Mouse (Mus musculus) embryonic facial prominence, embryonic 15.5 days (tissue): ENCODE results near the gene Maf. TPM values are rescaled to one million over a fixed set of nuclear protein-coding genes. Genes with fewer than 3 reads are reported as not detected.

ENCODE experiments used
- ATAC-seq: fragments of 200-750 bp; cut with Nextera tagmentation; 2 replicates; pipeline ENCODE4 v1.8.0; 2017; ENCODE audit warnings: low read depth, moderate TSS enrichment; ENCODE audit not compliant: insufficient number of reproducible peaks, low FRiP score, low TSS enrichment
- H3K27ac ChIP-seq: fragments of 300-500 bp; sonication (generic); replicated peaks from 2 replicates; pipeline ENCODE4 v1.5.1; 2015; ENCODE audit warnings: mild to moderate bottlenecking, inconsistent platforms
- H3K27me3 ChIP-seq: fragments of 300-500 bp; sonication (generic); 2 replicates; pipeline ENCODE4 v1.6.1; 2015; ENCODE audit warnings: inconsistent platforms
- H3K36me3 ChIP-seq: fragments of 300-500 bp; sonication (generic); 2 replicates; pipeline ENCODE4 v1.6.1; 2015; ENCODE audit warnings: mild to moderate bottlenecking, inconsistent platforms
- H3K4me1 ChIP-seq: fragments of 300-500 bp; sonication (generic); 2 replicates; pipeline ENCODE4 v1.6.1; 2015; ENCODE audit warnings: inconsistent platforms
- H3K4me2 ChIP-seq: fragments of 300-500 bp; sonication (generic); replicated peaks from 2 replicates; pipeline ENCODE4 v1.6.1; 2015; ENCODE audit warnings: mild to moderate bottlenecking, inconsistent platforms
- H3K4me3 ChIP-seq: fragments of 300-500 bp; sonication (generic); replicated peaks from 2 replicates; pipeline ENCODE4 v1.5.1; 2015; ENCODE audit warnings: mild to moderate bottlenecking, inconsistent platforms
- H3K9ac ChIP-seq: fragments of 300-500 bp; sonication (generic); 2 replicates; pipeline ENCODE4 v1.6.1; 2015; ENCODE audit warnings: inconsistent platforms
- H3K9me3 ChIP-seq: fragments of 300-500 bp; sonication (generic); replicated peaks from 2 replicates; pipeline ENCODE4 v1.6.1; 2016; ENCODE audit warnings: inconsistent platforms
- WGBS: fragments of 180-500 bp; shearing (Covaris S2); methylation state at CpG from one replicate; pipeline ENCODE4 v1.1.7; 2015; 5-methylcytosine and 5-hydroxymethylcytosine counted together
- polyA plus RNA-seq: library from polyadenylated mRNA; unstranded; fragments of >200 nt; fragmentation: Nextera tagmentation; extraction: Ambion mirVana; gene quantifications from 2 replicates; pipeline ENCODE4 v1.2.1, GENCODE M21; 2015

Maf gene
- polyA plus RNA-seq: 9.4 and 10.1 TPM in 2 replicates

DNA sequence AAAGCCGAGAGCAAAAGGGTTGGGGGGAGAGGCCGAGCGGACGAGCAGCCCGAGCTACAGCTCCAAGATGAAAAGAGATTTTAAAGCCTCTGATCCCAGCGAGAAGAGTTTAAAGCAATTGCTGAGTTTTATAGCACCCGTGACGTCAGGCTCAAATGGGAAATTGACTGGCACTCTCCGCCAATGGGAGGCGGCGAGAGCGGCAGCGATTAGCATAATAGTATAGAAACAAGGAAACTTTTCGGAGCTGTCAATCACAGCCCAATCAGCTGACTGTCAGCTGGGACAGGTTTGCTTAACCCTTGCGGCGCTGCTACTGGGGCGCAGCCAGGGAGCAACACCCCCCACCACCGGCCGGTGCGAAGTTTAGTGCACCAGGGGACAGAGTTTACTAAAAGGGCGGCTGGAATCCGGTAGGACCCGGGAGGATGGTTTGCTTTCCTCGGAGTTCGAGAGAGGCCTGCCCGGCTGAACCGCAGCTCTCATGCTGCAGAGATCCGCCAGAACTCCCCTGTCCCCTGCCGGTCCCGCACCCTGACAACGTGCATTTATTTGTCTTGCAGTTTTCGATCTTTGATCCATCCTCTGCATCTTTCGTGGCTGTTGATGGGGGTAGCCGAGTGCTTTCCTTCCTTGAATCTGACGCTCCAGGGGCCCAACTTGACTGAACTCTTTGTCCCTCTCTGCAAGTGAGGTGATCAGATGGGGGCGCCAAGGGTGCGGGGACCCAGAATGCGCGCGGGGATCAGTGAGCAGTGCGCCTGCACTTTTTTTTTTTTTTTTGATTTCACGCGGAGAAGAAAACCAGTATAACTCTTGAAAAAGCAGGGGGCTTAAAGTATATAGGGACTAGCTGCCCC, at the start of gene Maf:
TSS of gene Maf (minus strand) at position 64 of the 860 bp plus-strand sequence.
- ATAC-seq: peak; percentile 81
- Histone ChIP-seq H3K4me2 (peak within 1 kb of the TSS; percentile 80), H3K4me3 (peak within 1 kb of the TSS; percentile 75), H3K9ac (peak within 1 kb of the TSS; percentile 69), H3K9me3 (no peaks in the 10 kb centered on the region), H3K27ac (peak within 1 kb of the TSS; percentile 96), H3K4me1 (peaks cover 25% of the 10 kb centered on the region), H3K36me3 (no peaks in the 10 kb centered on the region), H3K27me3 (0 out of 2 replicates have a peak, but pooled peaks cover 6% of the 10 kb centered on the region)
- under 1% methylated on average over 43 of the region's 43 CpGs for WGBS

GRCm38 (mm10) chr8:115756965-115757364, 49.4 kb upstream of the Maf start:
- 0 out of 2 replicates have a peak, but pooled peaks cover 16% of the 10 kb centered on the region for H3K4me1 ChIP-seq
- no peak overlapping the region for H3K9ac ChIP-seq
- H3K4me3 ChIP-seq: no peak overlapping the region
- no peak overlapping the region for H3K27ac ChIP-seq
- no peaks in the 10 kb centered on the region for H3K36me3 ChIP-seq
- H3K4me2 ChIP-seq: no peak overlapping the region
- no peaks in the 10 kb centered on the region for H3K9me3 ChIP-seq
- no peaks in the 10 kb centered on the region for H3K27me3 ChIP-seq
- no peak for ATAC-seq
- WGBS: 39% methylated on average over 3 of the region's 3 CpGs

GRCm38 (mm10) chr8:115756027-115756426, 48.4 kb upstream of the Maf start:
- WGBS: 72% methylated on average over 2 of the region's 2 CpGs
- Histone ChIP-seq H3K27me3 (no peaks in the 10 kb centered on the region), H3K9me3 (no peaks in the 10 kb centered on the region)

DNA sequence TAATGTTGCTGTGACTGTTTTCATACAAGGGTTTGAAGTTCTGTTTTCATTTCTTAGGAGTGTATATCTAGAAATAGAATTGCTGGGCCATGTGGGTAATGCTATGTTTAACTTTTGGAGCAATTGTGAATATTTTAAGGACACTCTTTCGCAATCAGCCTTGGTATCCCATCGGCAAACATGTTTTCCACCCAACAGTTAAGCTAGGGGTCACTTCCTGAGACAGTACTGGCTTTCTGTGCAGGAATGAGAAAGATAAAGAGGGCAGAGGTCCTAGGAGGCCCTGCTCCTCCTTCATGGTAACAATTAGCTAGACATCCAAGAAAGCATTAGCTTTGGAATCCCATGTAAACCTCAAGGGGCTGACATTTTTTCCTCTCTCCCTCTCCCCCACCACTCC, 47.1 kb upstream of the Maf start:
- Histone ChIP-seq H3K9ac (no peak overlapping the region), H3K36me3 (no peaks in the 10 kb centered on the region), H3K4me2 (no peak overlapping the region), H3K27ac (no peak overlapping the region), H3K9me3 (no peaks in the 10 kb centered on the region), H3K4me3 (no peak overlapping the region), H3K27me3 (no peaks in the 10 kb centered on the region), H3K4me1 (0 out of 2 replicates have a peak, but pooled peaks cover 16% of the 10 kb centered on the region)
- 40% methylated on average over 2 of the region's 2 CpGs for WGBS
- no peak for ATAC-seq

More at GRCm38 (mm10) chr8:115756027-115756426, 48.4 kb upstream of the Maf start:
- H3K4me3 ChIP-seq: no peak overlapping the region
- no peaks in the 10 kb centered on the region for H3K36me3 ChIP-seq
- ATAC-seq: no peak
- H3K9ac ChIP-seq: no peak overlapping the region
- no peak overlapping the region for H3K4me2 ChIP-seq
- 0 out of 2 replicates have a peak, but pooled peaks cover 16% of the 10 kb centered on the region for H3K4me1 ChIP-seq
- no peak overlapping the region for H3K27ac ChIP-seq

- Histone ChIP-seq H3K27ac (no peak overlapping the region), H3K36me3 (no peaks in the 10 kb centered on the region), H3K9ac (no peak overlapping the region), H3K4me1 (0 out of 2 replicates have a peak, but pooled peaks cover 16% of the 10 kb centered on the region), H3K9me3 (no peaks in the 10 kb centered on the region), H3K4me2 (no peak overlapping the region), H3K4me3 (no peak overlapping the region), H3K27me3 (no peaks in the 10 kb centered on the region)
- no peak for ATAC-seq
- WGBS: 53% methylated on average over 8 of the region's 8 CpGs
Observed at GRCm38 (mm10) chr8:115753801-115754200, 46.2 kb upstream of the Maf start.

GRCm38 (mm10) chr8:115747426-115747825, 39.8 kb upstream of the Maf start:
- Histone ChIP-seq H3K27ac (no peak overlapping the region), H3K4me1 (no peaks in the 10 kb centered on the region), H3K27me3 (no peaks in the 10 kb centered on the region), H3K9me3 (no peaks in the 10 kb centered on the region), H3K4me2 (no peak overlapping the region), H3K36me3 (no peaks in the 10 kb centered on the region), H3K4me3 (no peak overlapping the region), H3K9ac (no peak overlapping the region)
- no peak for ATAC-seq
- WGBS: 77% methylated on average over 10 of the region's 10 CpGs

GRCm38 (mm10) chr8:115745648-115746047, 38.1 kb upstream of the Maf start:
- H3K4me3 ChIP-seq: no peak overlapping the region
- H3K9me3 ChIP-seq: no peaks in the 10 kb centered on the region
- H3K9ac ChIP-seq: no peak overlapping the region
- H3K27me3 ChIP-seq: no peaks in the 10 kb centered on the region
- 53% methylated on average over 2 of the region's 2 CpGs for WGBS
- no peak overlapping the region for H3K4me2 ChIP-seq
- no peak overlapping the region for H3K27ac ChIP-seq
- H3K4me1 ChIP-seq: no peaks in the 10 kb centered on the region
- no peak for ATAC-seq
- no peaks in the 10 kb centered on the region for H3K36me3 ChIP-seq

- H3K36me3 ChIP-seq: no peaks in the 10 kb centered on the region
- H3K4me1 ChIP-seq: no peaks in the 10 kb centered on the region
- 67% methylated on average over 2 of the region's 2 CpGs for WGBS
- H3K9ac ChIP-seq: no peak overlapping the region
- H3K27me3 ChIP-seq: no peaks in the 10 kb centered on the region
- no peak for ATAC-seq
- H3K9me3 ChIP-seq: no peaks in the 10 kb centered on the region
- H3K4me3 ChIP-seq: no peak overlapping the region
- H3K27ac ChIP-seq: no peak overlapping the region
- no peak overlapping the region for H3K4me2 ChIP-seq
Observed at GRCm38 (mm10) chr8:115743441-115743840, 35.8 kb upstream of the Maf start.

DNA sequence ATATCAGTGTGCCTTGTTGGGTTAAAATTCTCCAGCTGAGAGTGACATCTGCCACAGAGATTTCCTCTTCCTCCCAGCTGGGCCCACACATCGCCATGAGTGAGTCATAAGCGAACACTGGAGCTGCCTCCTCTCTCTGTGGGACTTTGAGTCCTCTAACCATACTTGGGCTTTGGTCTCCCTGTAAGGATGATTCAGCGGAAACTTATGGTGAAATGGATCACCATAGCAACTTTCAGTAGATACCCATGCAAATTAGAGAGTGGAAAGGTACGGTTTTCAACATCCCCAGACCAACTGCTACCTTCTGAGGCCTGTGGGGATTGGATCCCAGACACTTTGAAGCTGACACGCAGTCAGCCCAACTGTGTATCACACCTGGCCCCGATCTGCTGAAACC, 35.1 kb upstream of the Maf start:
- Histone ChIP-seq H3K4me2 (no peak overlapping the region), H3K4me3 (no peak overlapping the region), H3K27ac (no peak overlapping the region), H3K9ac (no peak overlapping the region), H3K9me3 (no peaks in the 10 kb centered on the region), H3K4me1 (no peaks in the 10 kb centered on the region), H3K36me3 (no peaks in the 10 kb centered on the region), H3K27me3 (no peaks in the 10 kb centered on the region)
- 89% methylated on average over 6 of the region's 6 CpGs for WGBS
- no peak for ATAC-seq

DNA sequence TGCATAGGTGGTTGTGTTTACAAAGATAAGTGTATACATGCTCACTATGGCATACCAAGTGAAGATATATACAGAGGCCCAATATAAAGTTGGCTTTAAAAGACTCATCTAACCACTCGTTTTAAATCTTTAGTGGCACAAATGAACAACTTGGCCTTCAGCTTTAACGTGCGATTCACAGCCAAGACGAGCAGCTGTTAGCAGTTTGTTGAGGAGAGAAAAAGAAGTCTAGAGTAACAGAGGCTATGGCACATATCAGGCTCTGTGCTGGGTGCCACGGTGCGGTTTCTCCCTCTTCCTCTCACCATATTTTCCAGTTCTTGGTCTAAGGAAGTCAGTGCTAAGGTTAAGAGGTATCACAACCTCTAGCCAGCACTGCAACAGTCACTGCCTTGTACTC, 34.4 kb upstream of the Maf start:
- Histone ChIP-seq H3K4me2 (no peak overlapping the region), H3K9me3 (no peaks in the 10 kb centered on the region), H3K27me3 (no peaks in the 10 kb centered on the region), H3K27ac (no peak overlapping the region), H3K4me1 (no peaks in the 10 kb centered on the region), H3K36me3 (no peaks in the 10 kb centered on the region), H3K4me3 (no peak overlapping the region), H3K9ac (no peak overlapping the region)
- ATAC-seq: no peak
- WGBS: 73% methylated on average over 6 of the region's 6 CpGs

DNA sequence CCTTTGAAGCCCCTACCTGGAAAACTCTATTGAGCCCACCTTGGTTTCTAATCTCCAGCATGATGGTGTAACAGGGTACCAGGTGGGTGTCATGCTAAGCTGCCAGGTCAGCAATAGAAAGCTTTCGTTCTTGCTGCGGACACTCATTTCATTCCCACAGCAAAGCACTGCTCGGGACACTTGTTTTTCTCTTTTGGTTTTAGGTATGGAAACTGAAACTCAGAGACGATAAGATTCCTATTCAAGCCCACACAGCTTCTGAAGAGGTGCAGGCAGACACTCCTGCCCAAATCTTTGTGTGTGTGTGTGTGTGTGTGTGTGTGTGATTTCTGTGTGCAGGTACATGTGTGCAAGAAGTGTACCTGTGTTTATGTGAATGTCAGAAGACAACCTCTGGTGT, 32.2 kb upstream of the Maf start:
- Histone ChIP-seq H3K27me3 (no peaks in the 10 kb centered on the region), H3K9me3 (no peaks in the 10 kb centered on the region), H3K9ac (no peak overlapping the region), H3K4me3 (no peak overlapping the region), H3K4me1 (no peaks in the 10 kb centered on the region), H3K27ac (no peak overlapping the region), H3K36me3 (no peaks in the 10 kb centered on the region), H3K4me2 (no peak overlapping the region)
- no peak for ATAC-seq
- 90% methylated on average over 4 of the region's 4 CpGs for WGBS

- WGBS: 58% methylated on average over 6 of the region's 6 CpGs
- ATAC-seq: no peak
Observed at GRCm38 (mm10) chr8:115732401-115732800, 24.8 kb upstream of the Maf start.

More at GRCm38 (mm10) chr8:115732401-115732800, 24.8 kb upstream of the Maf start:
- Histone ChIP-seq H3K27me3 (no peaks in the 10 kb centered on the region), H3K36me3 (no peaks in the 10 kb centered on the region), H3K4me1 (no peaks in the 10 kb centered on the region), H3K27ac (no peak overlapping the region), H3K9me3 (no peaks in the 10 kb centered on the region), H3K4me2 (no peak overlapping the region), H3K4me3 (no peak overlapping the region), H3K9ac (no peak overlapping the region)
